Mouse (Mus musculus): ENCODE results near the gene Ccnf.

Ccnf gene

DNA sequence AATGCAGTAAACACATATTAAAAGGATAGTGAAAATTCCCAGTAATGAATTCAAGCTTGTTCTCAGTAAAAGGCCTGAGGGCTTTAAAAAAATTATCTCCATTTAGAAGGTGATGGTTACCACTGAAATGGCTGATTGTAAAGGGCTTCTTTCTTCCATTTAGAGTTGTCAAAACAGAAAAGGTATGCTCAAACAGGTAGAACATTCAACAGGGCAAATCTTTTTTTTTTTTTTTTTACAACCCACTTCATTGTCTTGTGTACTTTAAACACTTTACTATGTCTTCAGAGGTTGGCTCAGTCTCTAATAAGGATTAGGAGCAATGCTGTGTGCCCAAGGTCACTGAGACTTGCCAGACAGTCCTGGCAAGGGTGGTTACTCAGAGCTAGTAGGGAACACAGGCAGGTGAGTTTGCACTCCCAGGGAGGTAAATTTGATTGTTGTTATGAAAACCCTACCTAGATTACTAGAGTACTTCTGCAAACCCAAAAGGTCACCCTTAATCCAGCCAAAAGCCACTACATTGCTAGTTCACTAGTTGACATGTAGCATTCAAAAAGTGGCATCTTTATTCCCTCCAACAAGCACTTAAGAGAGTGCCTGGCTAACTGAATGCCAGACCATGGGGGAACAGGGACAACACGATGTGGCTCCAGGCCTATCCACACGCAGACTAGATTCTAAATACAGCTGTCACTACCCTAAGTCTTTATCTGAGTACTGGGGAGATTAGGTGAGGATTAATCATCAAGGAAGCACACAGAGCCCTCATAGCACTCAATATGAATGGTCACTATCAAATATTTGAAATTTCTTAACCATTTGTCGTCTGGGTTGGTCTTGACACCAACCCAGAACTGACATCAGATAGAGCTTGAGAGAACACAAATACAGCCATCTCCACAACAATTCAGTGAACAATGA is 47.4 kb downstream of the Ccnf start:
- DNase-seq (ENCODE audit: low spot score in 2 of 2) = no peak

DNA sequence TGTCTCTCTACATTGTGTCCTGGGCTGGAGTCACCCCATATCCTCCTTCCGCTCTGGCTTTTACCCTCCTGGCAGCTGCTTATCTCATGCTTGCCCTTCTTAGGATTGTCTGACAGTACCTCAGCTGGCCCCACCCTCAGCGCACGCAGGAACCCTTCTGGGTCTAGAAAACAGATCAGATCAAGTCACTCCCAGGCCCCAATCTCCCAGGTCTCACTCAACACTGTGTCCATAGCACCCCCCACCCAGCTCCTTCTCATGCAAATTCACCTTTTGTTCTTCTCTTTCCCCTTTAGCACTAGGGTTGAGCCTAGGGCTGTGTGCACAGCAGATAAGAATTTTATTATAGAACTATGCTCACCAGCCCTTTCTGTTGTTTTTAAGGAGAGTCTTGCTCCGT is 48.2 kb downstream of the Ccnf start:
- no peak for DNase-seq (ENCODE audit: low spot score in 2 of 2)

- DNase-seq (ENCODE audit: low spot score in 2 of 2) = no peak
Observed at GRCm38 (mm10) chr17:24201092-24201491, 50.2 kb downstream of the Ccnf start.

DNA sequence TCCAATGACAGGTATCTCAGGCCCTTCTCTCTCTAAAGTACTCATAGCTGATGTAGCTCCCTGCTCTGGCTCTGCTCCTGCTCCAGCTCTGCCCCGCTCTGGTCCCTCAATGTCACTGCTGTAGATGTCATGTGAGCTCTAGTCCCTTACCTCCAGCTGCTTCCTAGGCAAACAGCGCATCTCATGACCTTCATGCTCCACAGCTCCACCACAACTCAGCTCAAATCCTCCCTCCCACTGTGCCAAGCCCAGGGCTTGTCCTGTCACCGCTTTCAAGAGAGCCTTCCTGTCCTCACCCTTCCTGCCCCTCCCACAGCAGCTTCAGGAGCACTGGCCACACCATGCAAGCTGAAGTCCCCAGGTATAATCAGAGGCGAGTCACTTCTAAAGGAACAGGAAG is 51.5 kb downstream of the Ccnf start:
- DNase-seq (ENCODE audit: low spot score in 2 of 2) = no peak

GRCm38 (mm10) chr17:24199252-24199651 is 52.0 kb downstream of the Ccnf start:
- no peak for DNase-seq (ENCODE audit: low spot score in 2 of 2)

- DNase-seq (ENCODE audit: low spot score in 2 of 2) = no peak
Observed at GRCm38 (mm10) chr17:24197032-24197824, 54.1 kb downstream of the Ccnf start.

- no peak for DNase-seq (ENCODE audit: low spot score in 2 of 2)
Observed at GRCm38 (mm10) chr17:24195349-24195748, 55.9 kb downstream of the Ccnf start.

- no peak for DNase-seq (ENCODE audit: low spot score in 2 of 2)
Observed at GRCm38 (mm10) chr17:24193769-24194168, 57.5 kb downstream of the Ccnf start.

GRCm38 (mm10) chr17:24193268-24193667 is 58.0 kb downstream of the Ccnf start:
- DNase-seq (ENCODE audit: low spot score in 2 of 2) = no peak

DNA sequence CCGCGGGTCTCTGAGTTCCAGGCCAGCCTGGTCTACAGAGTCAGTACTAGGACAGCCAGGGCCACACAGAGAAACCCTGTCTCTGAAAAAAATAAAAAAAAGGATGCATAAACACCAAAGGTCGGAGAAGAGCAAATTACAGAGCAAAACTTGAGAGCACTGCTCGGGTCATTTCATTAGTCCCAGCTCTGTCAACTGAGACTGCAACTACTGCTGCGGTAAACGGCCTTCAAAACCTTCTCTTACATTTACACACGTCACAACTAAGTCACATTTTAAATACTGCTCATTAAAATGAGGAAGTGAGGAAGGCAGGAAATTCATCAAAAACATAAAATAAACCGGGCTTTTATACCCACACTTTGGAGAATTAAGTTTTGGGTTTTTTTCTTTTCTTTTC is 58.4 kb downstream of the Ccnf start:
- no peak for DNase-seq (ENCODE audit: low spot score in 2 of 2)

- no peak for DNase-seq (ENCODE audit: low spot score in 2 of 2)
Observed at GRCm38 (mm10) chr17:24191481-24191880, 59.8 kb downstream of the Ccnf start.

DNA sequence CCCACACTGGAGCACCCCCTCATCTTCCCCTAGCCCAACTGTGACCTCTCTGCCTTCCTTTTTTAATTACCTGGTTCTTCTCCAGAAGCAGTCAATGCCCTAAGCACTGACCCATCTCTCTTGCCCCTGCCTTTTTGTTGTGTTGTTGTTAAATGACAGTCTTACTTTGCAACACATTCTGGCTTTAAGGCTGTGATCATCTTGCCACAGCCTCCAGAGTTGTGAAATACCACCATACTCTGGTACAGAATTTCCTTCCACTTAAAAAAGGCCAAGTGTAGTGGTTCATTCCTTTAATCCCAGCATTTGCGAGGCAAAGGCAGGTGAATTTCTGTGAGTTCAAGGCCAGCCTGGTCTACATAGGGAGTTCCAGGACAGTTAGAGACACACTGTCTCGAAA is 60.4 kb downstream of the Ccnf start:
- no peak for DNase-seq (ENCODE audit: low spot score in 2 of 2)

- no peak for DNase-seq (ENCODE audit: low spot score in 2 of 2)
Observed at GRCm38 (mm10) chr17:24174259-24174658, 77.0 kb downstream of the Ccnf start.

GRCm38 (mm10) chr17:24173423-24173822 is 77.9 kb downstream of the Ccnf start:
- peak; percentile 46 to 82 for DNase-seq (ENCODE audit: low spot score in 2 of 2)

Measured in thymus, postnatal 10 days (tissue).